In genomic region chr12:116746401-116746800, GRCm38 (mm10) we compare ENCODE assay signal across 15 mouse cellular contexts.
"Had no signal": no experiment of that assay in that cellular context is flagged by ENCODE, and none has a peak within 500 bp of the region (broad histone marks: within the 10 kb centered on the region; RNA-seq: fewer than 3 reads in every experiment).

No protein-coding gene starts in this region.

- H3K9ac ChIP-seq: limb, embryonic 13.5 days; liver, embryonic 14.5 days; midbrain, embryonic 15.5 days had no signal

- H3K4me3 ChIP-seq: limb, embryonic 13.5 days; midbrain, embryonic 15.5 days had no signal

- H3K9me3 ChIP-seq: limb, embryonic 13.5 days; midbrain, embryonic 15.5 days had no signal

- ATAC-seq: lung, postnatal 0 days; midbrain, embryonic 15.5 days had no signal

- H3K4me2 ChIP-seq: limb, embryonic 13.5 days; midbrain, embryonic 15.5 days had no signal

- H3K4me1 ChIP-seq: limb, embryonic 13.5 days; midbrain, embryonic 15.5 days had no signal

- H3K36me3 ChIP-seq: limb, embryonic 13.5 days; midbrain, embryonic 15.5 days had no signal

- H3K27me3 ChIP-seq: limb, embryonic 13.5 days; midbrain, embryonic 15.5 days had no signal

- DNase-seq: kidney, adult 11 months; kidney, adult 9 months; kidney, postnatal 36 days; left cerebral cortex, postnatal 4 days; lung, adult 18-20 months; lung, postnatal 36 days; right cerebral cortex, postnatal 25 days; thymus, adult 18-20 months; thymus, postnatal 25 days had no signal

- H3K27ac ChIP-seq: kidney, postnatal 0 days; limb, embryonic 13.5 days; liver, embryonic 14.5 days; midbrain, embryonic 15.5 days; stomach, postnatal 0 days had no signal
